ENCODE assay signal across 8 mouse cellular contexts in genomic region chr12:102757689-102758402, GRCm38 (mm10). TPM values are rescaled to one million over a fixed set of nuclear protein-coding genes. Genes with fewer than 3 reads are reported as not detected.
DNase-seq lines count a peak whose midpoint lies in the region; ATAC-seq lines count a peak whose summit lies in the region.

Gm28051 (minus strand) TSS chr12:102757765.
Gon7 (minus strand) TSS chr12:102757803.
Ubr7 (plus strand) TSS chr12:102757967.

- under 1% methylated on average over 73 of the region's 73 CpGs for WGBS in hindbrain, embryonic 12.5 days

- H3K4me2 ChIP-seq in hindbrain, embryonic 12.5 days (replicated peaks), result peak within 1 kb of the TSS; percentile 77

- ATAC-seq in hindbrain, embryonic 12.5 days (ENCODE audit: low FRiP score), result peak; percentile 97

- peaks cover 17% of the 10 kb centered on the region for H3K4me1 ChIP-seq in hindbrain, embryonic 12.5 days

- peak within 1 kb of the TSS; percentile 92 for H3K27ac ChIP-seq in hindbrain, embryonic 12.5 days

- H3K9ac ChIP-seq in hindbrain, embryonic 12.5 days, result peak within 1 kb of the TSS; percentile 86

- peak within 1 kb of the TSS; percentile 85 for H3K4me3 ChIP-seq in hindbrain, embryonic 12.5 days

- H3K9me3 ChIP-seq in hindbrain, embryonic 12.5 days (replicated peaks), result no peaks in the 10 kb centered on the region

- 0 out of 2 replicates have a peak, but pooled peaks cover 2% of the 10 kb centered on the region for H3K36me3 ChIP-seq in hindbrain, embryonic 12.5 days

- peak; percentile 98 for DNase-seq in NIH3T3 (ENCODE audit: low read depth)
- peak; percentile 98 for DNase-seq in cerebellum, postnatal 10 days
- peak; percentile 95 to 96 for DNase-seq in frontal cortex, postnatal 10 days (ENCODE audit: low spot score in 2 of 2)
- DNase-seq in layer of hippocampus, postnatal 14 days (ENCODE audit: low spot score in 2 of 2), result peak; percentile 97 to 98
- DNase-seq in lung, postnatal 14 days, result peak; percentile 97
- DNase-seq in retina, adult 2 months (ENCODE audit: low read depth, low spot score), result peak; percentile 93
- peak; percentile 94 to 96 for DNase-seq in thymus, postnatal 36 days

- H3K27me3 ChIP-seq in hindbrain, embryonic 12.5 days, result no peaks in the 10 kb centered on the region

RNA-seq across cellular contexts. Expression of gene Gm28051, which starts in this region (rescaled TPM):
- not detected in 2 replicates for polyA plus RNA-seq in hindbrain, embryonic 12.5 days (2016; fragmentation: Nextera tagmentation; extraction: Ambion mirVana)
- not detected for total RNA-seq in layer of hippocampus, postnatal 14 days (2021)

RNA-seq across cellular contexts. Expression of gene Gon7, which starts in this region (rescaled TPM):
- 40.1 and 44.5 TPM in 2 replicates for polyA plus RNA-seq in hindbrain, embryonic 12.5 days (2016; fragmentation: Nextera tagmentation; extraction: Ambion mirVana)
- 10 to 100 TPM; 12.7 to 13.3 TPM for total RNA-seq in layer of hippocampus, postnatal 14 days (2021)

RNA-seq across cellular contexts. Expression of gene Ubr7, which starts in this region (rescaled TPM):
- 42.0 and 45.4 TPM in 2 replicates for polyA plus RNA-seq in hindbrain, embryonic 12.5 days (2016; fragmentation: Nextera tagmentation; extraction: Ambion mirVana)
- total RNA-seq in layer of hippocampus, postnatal 14 days (2021), result 10 to 100 TPM; 30.9 to 31.4 TPM

Comparison
In these comparisons a context has a peak if more than half of its experiments do, and no peak if none do; other contexts are left out.
1. Peak in every context shown above with its lines: DNase-seq, ATAC-seq, H3K4me3 ChIP-seq and H3K27ac ChIP-seq.